Mouse (Mus musculus) gastrocnemius, adult 2 months (tissue): ENCODE data around the gene Atf5. TPM values are rescaled to one million over a fixed set of nuclear protein-coding genes. Genes with fewer than 3 reads are reported as not detected.
A peak's percentile ranks its signal among the peaks of the same experiment; 100 is the strongest.

Experiments used
- DNase-seq: peaks from one replicate; pipeline ENCODE4 v3.0.0; 2022
- H3K27ac ChIP-seq: fragments of 200-600 bp; 2 replicates; pipeline ENCODE4 v1.8.1; 2022; ENCODE audit warnings: mild to moderate bottlenecking
- H3K4me3 ChIP-seq: fragments of 200-600 bp; 2 replicates; pipeline ENCODE4 v1.8.1; 2022; ENCODE audit warnings: mild to moderate bottlenecking, moderate library complexity
- CTCF ChIP-seq: fragments of 200-600 bp; IDR thresholded peaks from 2 replicates; pipeline ENCODE4 v1.8.1; 2022; ENCODE audit warnings: antibody characterized with exemption, mild to moderate bottlenecking, moderate library complexity
- intact Hi-C: fragments of 180-260 bp; cut with DNase I; formaldehyde crosslinking; loops from one replicate; pipeline ENCODE4 v1.15.1; 2025
- total RNA-seq, 2 experiments: library from RNA; stranded (reverse); gene quantifications; 2 replicates each; pipeline ENCODE4 v1.2.3; 2021

The Atf5 gene
- total RNA-seq, 2 experiments from 2014 or later, result 74.7 to 115 TPM

DNA sequence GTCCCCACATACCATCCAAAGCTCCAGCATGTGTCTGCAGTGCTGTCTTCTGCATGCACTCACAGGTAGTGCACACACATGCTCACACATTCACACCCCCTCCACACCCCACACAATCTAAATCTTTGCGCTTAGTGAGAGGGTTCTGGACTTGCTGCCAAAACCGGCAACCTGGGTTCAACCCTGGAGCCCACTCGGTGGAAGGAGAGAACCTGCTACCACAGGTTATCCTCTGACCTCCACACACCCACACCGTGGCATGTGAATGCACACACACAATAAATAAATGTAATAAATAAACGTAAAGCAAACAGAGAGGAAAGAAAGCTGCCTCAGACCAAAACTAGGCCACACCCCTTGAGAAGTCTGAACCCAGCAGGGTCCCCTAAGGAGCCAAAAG lies 31.3 kb upstream of the Atf5 start:
- H3K4me3 ChIP-seq, result peak overlapping the region; percentile 92
- no peak for TF ChIP-seq CTCF
- peak overlapping the region; percentile 97 for H3K27ac ChIP-seq
- no peak for DNase-seq
- intact Hi-C loops, result no loop called here

DNA sequence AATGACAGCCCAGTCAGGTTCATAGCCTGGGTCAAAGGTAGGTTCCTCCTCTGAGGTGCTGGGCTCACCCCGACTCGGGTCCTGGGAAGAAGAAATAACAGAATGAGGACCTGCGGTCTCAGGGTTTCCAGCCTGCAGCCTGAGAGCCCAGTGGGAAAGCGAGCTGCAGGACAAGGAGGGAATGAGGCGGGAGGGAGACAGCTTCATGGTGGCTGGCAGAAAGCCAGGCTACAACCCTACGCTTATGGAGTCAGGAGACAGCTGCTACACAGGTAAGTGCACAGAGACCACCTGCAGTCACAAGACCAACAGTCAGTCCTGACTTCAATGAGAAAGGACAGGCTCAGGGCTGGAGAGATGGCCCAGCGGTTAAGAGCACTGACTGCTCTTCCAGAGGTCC lies 30.3 kb upstream of the Atf5 start:
- Histone ChIP-seq H3K4me3 (peak overlapping the region; percentile 92; the same call in 1 of the 2 replicates), H3K27ac (no peak overlapping the region)
- intact Hi-C loops, result no loop called here
- no peak for TF ChIP-seq CTCF
- DNase-seq, result no peak

- H3K4me3 ChIP-seq, result no peak overlapping the region
- no peak for TF ChIP-seq CTCF
- intact Hi-C loops, result no loop called here
- H3K27ac ChIP-seq, result no peak overlapping the region
- no peak for DNase-seq
Observed at GRCm38 (mm10) chr7:44845006-44845405, 28.5 kb upstream of the Atf5 start.

- Histone ChIP-seq H3K4me3 (no peak overlapping the region), H3K27ac (peak overlapping the region; percentile 56)
- DNase-seq, result peak; percentile 51
- intact Hi-C loops, result no loop called here
- no peak for TF ChIP-seq CTCF
Observed at GRCm38 (mm10) chr7:44841825-44842463, 25.5 kb upstream of the Atf5 start.

DNA sequence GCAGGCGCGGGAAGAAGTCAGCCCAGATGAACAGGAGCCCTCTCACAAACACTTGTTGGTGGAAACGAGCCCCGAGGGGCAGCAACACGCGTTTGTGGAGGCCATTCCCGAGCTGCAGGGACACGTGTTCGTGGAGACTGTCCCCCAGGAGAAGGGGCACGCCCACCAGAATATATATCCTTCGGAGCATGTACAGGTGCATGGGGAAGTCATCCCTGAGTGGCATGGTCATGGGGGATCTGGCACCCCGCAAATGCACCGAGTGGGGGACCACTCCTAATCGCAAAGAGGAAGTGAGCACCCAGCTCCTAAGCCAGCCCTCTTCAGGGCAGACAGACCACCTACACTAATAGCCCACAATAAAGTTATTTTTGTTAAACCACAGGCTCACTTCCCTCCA lies 24.0 kb upstream of the Atf5 start:
- H3K4me3 ChIP-seq, result no peak overlapping the region
- DNase-seq, result no peak
- TF ChIP-seq CTCF, result no peak
- no peak overlapping the region for H3K27ac ChIP-seq
- intact Hi-C loops, result no loop called here

DNA sequence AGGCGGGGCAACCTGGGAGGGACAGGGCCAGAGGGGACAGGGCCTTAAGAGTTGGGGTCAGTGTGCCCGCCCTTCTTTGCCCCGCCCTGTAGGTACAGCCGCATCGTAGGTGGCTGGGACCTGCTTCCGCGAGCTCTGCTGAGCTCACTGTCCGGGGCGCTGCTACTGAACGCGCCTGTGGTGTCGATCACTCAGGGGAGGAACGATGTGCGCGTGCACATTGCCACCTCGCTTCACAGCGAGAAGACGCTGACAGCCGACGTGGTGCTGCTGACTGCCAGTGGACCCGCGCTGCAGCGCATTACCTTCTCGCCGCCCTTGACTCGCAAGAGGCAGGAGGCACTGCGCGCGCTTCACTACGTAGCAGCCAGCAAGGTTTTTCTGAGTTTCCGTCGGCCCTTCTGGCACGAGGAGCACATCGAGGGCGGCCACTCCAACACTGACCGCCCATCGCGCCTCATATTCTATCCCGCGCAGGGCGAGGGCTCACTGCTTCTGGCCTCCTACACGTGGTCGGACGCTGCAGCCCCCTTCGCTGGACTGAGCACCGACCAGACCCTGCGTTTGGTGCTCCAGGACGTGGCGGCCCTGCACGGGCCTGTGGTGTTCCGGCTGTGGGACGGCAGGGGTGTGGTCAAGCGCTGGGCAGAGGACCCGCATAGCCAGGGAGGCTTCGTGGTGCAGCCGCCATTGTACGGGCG lies 23.2 kb upstream of the Atf5 start:
- DNase-seq, result peak; percentile 58
- no peak for TF ChIP-seq CTCF
- Histone ChIP-seq H3K4me3 (peak overlapping the region; percentile 64), H3K27ac (peak overlapping the region; percentile 58)
- intact Hi-C loops, result no loop called here

- peak overlapping the region; percentile 64 for H3K4me3 ChIP-seq
- intact Hi-C loops, result no loop called here
- DNase-seq, result no peak
- TF ChIP-seq CTCF, result no peak
- no peak overlapping the region for H3K27ac ChIP-seq
Observed at GRCm38 (mm10) chr7:44839171-44839490, 22.7 kb upstream of the Atf5 start.

- Histone ChIP-seq H3K4me3 (no peak overlapping the region), H3K27ac (no peak overlapping the region)
- no peak for DNase-seq
- intact Hi-C loops, result no loop called here
- TF ChIP-seq CTCF, result no peak
Observed at GRCm38 (mm10) chr7:44838073-44838472, 21.6 kb upstream of the Atf5 start.

DNA sequence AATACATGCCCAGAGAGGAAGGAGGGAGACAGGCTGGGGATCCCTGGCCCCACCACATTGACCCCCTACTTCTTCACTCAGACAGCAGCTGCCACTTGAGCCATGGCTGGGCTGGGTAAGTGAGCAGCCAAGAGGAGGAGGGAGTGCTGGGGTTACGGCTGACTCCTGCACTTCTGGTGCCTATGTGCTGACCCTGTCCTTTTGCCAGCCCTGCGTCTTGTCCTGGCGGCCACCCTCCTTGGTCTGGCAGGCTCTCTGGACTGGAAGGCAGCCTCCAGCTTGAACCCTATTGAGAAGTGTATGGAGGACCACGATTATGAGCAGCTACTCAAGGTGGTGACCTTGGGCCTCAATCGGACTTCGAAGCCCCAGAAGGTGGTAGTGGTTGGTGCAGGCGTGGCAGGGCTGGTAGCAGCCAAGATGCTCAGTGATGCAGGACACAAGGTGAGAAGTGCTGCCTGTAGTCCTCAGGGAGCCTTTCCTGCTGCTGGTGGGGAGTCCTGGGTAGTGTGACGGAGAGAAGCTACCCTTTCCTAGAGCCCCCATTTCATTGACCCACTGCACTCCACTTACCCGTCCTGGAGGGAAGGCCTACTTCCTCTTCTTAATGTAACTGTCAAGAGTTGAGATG lies 20.1 kb upstream of the Atf5 start:
- peak overlapping the region; percentile 86 for H3K27ac ChIP-seq
- peak; percentile 88 for DNase-seq
- intact Hi-C loops, result no loop called here

GRCm38 (mm10) chr7:44836016-44836404 lies 19.6 kb upstream of the Atf5 start:
- no peak for TF ChIP-seq CTCF
- DNase-seq, result no peak
- Histone ChIP-seq H3K4me3 (peak overlapping the region; percentile 24), H3K27ac (peak overlapping the region; percentile 86)
- intact Hi-C loops, result no loop called here

More for the DNA sequence above, 20.1 kb upstream of the Atf5 start:
- TF ChIP-seq CTCF, result no peak
- H3K4me3 ChIP-seq, result peak overlapping the region; percentile 30

DNA sequence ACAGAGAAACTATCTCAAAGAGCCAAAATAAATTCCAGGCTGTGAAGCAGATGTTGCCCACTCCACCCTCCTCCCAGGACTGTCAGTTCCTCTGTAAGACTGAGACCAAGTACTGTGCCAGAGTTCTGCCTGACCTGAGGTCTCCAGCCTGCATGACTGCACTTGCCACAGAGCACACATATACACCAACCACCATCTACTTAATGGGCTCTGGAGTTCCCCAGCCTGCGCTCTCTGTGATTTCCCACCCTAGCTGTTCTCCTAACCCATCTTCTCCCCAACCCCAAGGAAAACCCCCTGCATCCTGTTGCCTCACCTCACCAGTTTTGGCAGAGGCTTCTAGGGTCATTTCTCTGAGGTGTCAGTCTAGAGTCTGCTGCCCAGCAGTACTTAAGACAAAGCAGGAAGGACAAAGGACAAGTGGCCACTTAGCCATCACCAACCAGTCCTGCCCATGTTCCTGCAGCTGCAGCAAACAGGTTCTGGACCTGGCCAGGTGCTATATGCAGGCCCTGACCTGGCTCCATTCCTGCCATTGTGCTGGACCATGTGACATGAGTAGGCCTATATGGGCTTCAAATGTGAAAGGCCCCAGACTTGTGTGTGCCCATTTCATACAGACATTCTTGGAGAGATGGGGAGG lies 19.0 kb upstream of the Atf5 start:
- intact Hi-C loops, result no loop called here
- Histone ChIP-seq H3K4me3 (no peak overlapping the region; the same call in 1 of the 2 replicates), H3K27ac (peak overlapping the region; percentile 86)
- DNase-seq, result no peak
- no peak for TF ChIP-seq CTCF

DNA sequence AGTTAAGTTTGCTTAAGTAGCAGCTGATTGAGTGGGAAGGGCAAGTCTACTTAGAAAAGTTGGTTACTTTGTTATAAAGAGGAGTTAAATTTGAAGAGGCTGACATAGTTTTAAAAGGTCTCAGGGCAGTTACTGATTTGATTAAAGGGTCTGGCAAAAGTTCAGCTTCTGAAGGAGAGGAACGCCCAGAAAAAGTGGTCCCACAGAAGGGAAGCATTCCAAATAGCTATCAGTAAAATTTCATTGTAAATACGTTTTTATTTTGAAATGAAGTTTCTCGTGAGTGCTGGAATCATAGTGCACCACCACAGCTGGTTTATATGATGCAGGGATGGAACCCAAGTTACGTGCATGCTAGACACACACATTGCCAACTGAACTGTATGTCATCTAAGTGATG lies 16.3 kb upstream of the Atf5 start:
- intact Hi-C loops, result no loop called here
- DNase-seq, result no peak

DNA sequence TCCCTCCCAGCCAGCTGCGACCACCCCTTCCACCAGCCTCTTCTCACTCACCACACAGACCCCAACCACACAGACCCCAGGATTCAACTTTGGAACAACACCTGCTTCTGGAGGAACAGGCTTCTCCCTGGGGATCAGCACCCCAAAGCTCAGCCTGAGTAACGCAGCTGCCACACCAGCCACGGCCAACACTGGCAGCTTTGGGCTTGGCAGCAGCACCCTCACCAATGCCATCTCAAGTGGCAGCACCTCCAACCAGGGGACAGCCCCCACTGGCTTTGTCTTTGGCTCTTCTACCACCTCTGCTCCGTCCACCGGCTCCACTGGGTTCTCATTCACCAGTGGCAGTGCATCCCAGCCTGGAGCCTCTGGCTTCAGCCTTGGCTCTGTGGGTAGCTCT lies 12.2 kb upstream of the Atf5 start:
- peak; percentile 64 for DNase-seq
- no peak for TF ChIP-seq CTCF
- Histone ChIP-seq H3K4me3 (no peak overlapping the region), H3K27ac (peak overlapping the region; percentile 31; the same call in 1 of the 2 replicates)
- intact Hi-C loops, result no loop called here

More for the DNA sequence above, 16.3 kb upstream of the Atf5 start:
- H3K27ac ChIP-seq, result no peak overlapping the region
- H3K4me3 ChIP-seq, result no peak overlapping the region
- no peak for TF ChIP-seq CTCF
